Mouse (Mus musculus): ENCODE results near the gene Thrsp. TPM values are rescaled to one million over a fixed set of nuclear protein-coding genes. Genes with fewer than 3 reads are reported as not detected.
"Not testable (repeated sequence)": the region's sequence is repeated elsewhere in the genome, so short reads cannot be mapped to it uniquely, and the experiment has no call there.

Gene Thrsp
- polyA plus RNA-seq, 1 experiment from 2014 or later = 1.7 TPM

- no peak for ATAC-seq
- Histone ChIP-seq H3K27ac (ENCODE audit: low read length) (no peak overlapping the region), H3K4me3 (ENCODE audit: low read depth, low read length) (no peak overlapping the region), H3K4me1 (ENCODE audit: control insufficient read depth, insufficient read depth, low read length) (no peaks in the 10 kb centered on the region), H3K36me3 (ENCODE audit: control insufficient read depth, insufficient read depth, low read length) (no peaks in the 10 kb centered on the region), H3K27me3 (ENCODE audit: control insufficient read depth, insufficient read depth, low read depth, low read length) (no peaks in the 10 kb centered on the region), H3K4me2 (ENCODE audit: low read length) (no peak overlapping the region), H3K9me3 (replicated peaks; ENCODE audit: control insufficient read depth, low read length, poor library complexity, severe bottlenecking) (no peaks in the 10 kb centered on the region), H3K9ac (ENCODE audit: low read depth, low read length) (no peak overlapping the region)
Observed at GRCm38 (mm10) chr7:97438986-97439385, 21.5 kb upstream of the Thrsp start.

DNA sequence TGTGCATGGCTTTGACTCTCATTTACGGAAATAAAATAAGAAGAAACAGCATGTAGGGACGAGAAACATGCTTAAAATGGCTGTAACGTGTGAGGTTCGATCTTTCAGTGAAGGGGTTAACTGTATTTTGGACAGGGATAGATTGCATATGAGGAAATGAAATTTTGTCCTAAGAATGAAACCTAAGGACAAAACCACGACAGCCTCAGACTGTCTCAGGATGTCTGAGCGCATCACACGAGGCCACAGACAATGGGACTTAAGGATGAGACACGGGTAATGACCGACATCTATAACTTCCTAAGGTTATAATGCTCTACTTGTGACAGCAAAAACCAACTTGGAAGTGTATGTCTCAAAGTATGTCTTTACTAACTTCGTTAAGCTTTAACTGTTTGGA, 17.0 kb upstream of the Thrsp start:
- Histone ChIP-seq H3K4me1 (ENCODE audit: control insufficient read depth, insufficient read depth, low read length) (peaks cover 7% of the 10 kb centered on the region), H3K36me3 (ENCODE audit: control insufficient read depth, insufficient read depth, low read length) (no peaks in the 10 kb centered on the region), H3K27me3 (ENCODE audit: control insufficient read depth, insufficient read depth, low read depth, low read length) (no peaks in the 10 kb centered on the region), H3K9ac (ENCODE audit: low read depth, low read length) (no peak overlapping the region), H3K4me2 (ENCODE audit: low read length) (no peak overlapping the region), H3K9me3 (replicated peaks; ENCODE audit: control insufficient read depth, low read length, poor library complexity, severe bottlenecking) (no peaks in the 10 kb centered on the region), H3K27ac (ENCODE audit: low read length) (no peak overlapping the region), H3K4me3 (ENCODE audit: low read depth, low read length) (no peak overlapping the region)
- ATAC-seq = no peak
- WGBS = 81% methylated on average over 10 of the region's 10 CpGs

- not testable (repeated sequence) for H3K9ac ChIP-seq (ENCODE audit: low read depth, low read length); H3K4me1 ChIP-seq (ENCODE audit: control insufficient read depth, insufficient read depth, low read length); H3K36me3 ChIP-seq (ENCODE audit: control insufficient read depth, insufficient read depth, low read length); H3K4me3 ChIP-seq (ENCODE audit: low read depth, low read length); ATAC-seq; H3K27ac ChIP-seq (ENCODE audit: low read length); H3K4me2 ChIP-seq (ENCODE audit: low read length); H3K27me3 ChIP-seq (ENCODE audit: control insufficient read depth, insufficient read depth, low read depth, low read length); H3K9me3 ChIP-seq (replicated peaks; ENCODE audit: control insufficient read depth, low read length, poor library complexity, severe bottlenecking)
- WGBS = 68% methylated on average over 3 of the region's 3 CpGs
Observed at GRCm38 (mm10) chr7:97433517-97433916, 16.0 kb upstream of the Thrsp start.

DNA sequence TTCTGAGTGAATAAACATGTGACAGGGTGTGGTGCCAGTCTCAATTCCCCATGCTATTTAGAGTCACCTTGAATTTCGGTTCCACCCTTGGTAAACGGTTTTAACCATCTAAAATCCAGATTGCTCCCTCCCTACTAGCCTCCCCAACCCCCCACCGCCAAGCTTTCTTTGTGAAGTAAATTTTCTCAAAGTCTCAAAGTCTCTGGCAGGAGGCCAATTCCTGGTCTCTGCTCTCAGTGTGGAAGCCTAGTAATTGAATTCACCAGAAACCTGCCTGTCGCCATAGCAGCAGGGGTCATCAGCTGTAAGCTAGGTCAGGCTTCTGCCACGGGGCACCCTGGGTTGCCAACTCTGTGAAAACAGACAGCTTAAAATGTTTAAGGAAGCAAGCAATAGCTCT, 12.2 kb upstream of the Thrsp start:
- Histone ChIP-seq H3K27me3 (ENCODE audit: control insufficient read depth, insufficient read depth, low read depth, low read length) (no peaks in the 10 kb centered on the region), H3K27ac (ENCODE audit: low read length) (peak overlapping the region; percentile 71), H3K36me3 (ENCODE audit: control insufficient read depth, insufficient read depth, low read length) (no peaks in the 10 kb centered on the region), H3K9me3 (replicated peaks; ENCODE audit: control insufficient read depth, low read length, poor library complexity, severe bottlenecking) (no peaks in the 10 kb centered on the region), H3K4me1 (ENCODE audit: control insufficient read depth, insufficient read depth, low read length) (peaks cover 10% of the 10 kb centered on the region), H3K9ac (ENCODE audit: low read depth, low read length) (peak overlapping the region; percentile 20; the same call in 1 of the 2 replicates), H3K4me2 (ENCODE audit: low read length) (peak overlapping the region; percentile 21), H3K4me3 (ENCODE audit: low read depth, low read length) (no peak overlapping the region)
- 0% methylated on average over 5 of the region's 5 CpGs for WGBS
- peak; percentile 30; the same call in 1 of the 2 replicates for ATAC-seq

- no peak for ATAC-seq
- no peak overlapping the region for H3K27ac ChIP-seq (ENCODE audit: low read length)
Observed at GRCm38 (mm10) chr7:97427778-97428420, 10.4 kb upstream of the Thrsp start.

GRCm38 (mm10) chr7:97427296-97427695, 9.8 kb upstream of the Thrsp start:
- Histone ChIP-seq H3K27ac (ENCODE audit: low read length) (no peak overlapping the region), H3K36me3 (ENCODE audit: control insufficient read depth, insufficient read depth, low read length) (no peaks in the 10 kb centered on the region), H3K9ac (ENCODE audit: low read depth, low read length) (no peak overlapping the region), H3K4me1 (ENCODE audit: control insufficient read depth, insufficient read depth, low read length) (peaks cover 10% of the 10 kb centered on the region), H3K4me2 (ENCODE audit: low read length) (no peak overlapping the region), H3K4me3 (ENCODE audit: low read depth, low read length) (no peak overlapping the region), H3K9me3 (replicated peaks; ENCODE audit: control insufficient read depth, low read length, poor library complexity, severe bottlenecking) (no peaks in the 10 kb centered on the region), H3K27me3 (ENCODE audit: control insufficient read depth, insufficient read depth, low read depth, low read length) (no peaks in the 10 kb centered on the region)
- WGBS = 79% methylated on average over 6 of the region's 6 CpGs
- no peak for ATAC-seq

More at GRCm38 (mm10) chr7:97427778-97428420, 10.4 kb upstream of the Thrsp start:
- Histone ChIP-seq H3K4me3 (ENCODE audit: low read depth, low read length) (no peak overlapping the region), H3K9me3 (replicated peaks; ENCODE audit: control insufficient read depth, low read length, poor library complexity, severe bottlenecking) (no peaks in the 10 kb centered on the region), H3K36me3 (ENCODE audit: control insufficient read depth, insufficient read depth, low read length) (no peaks in the 10 kb centered on the region), H3K9ac (ENCODE audit: low read depth, low read length) (no peak overlapping the region), H3K4me1 (ENCODE audit: control insufficient read depth, insufficient read depth, low read length) (peaks cover 10% of the 10 kb centered on the region), H3K27me3 (ENCODE audit: control insufficient read depth, insufficient read depth, low read depth, low read length) (no peaks in the 10 kb centered on the region), H3K4me2 (ENCODE audit: low read length) (no peak overlapping the region)
- 82% methylated on average over 5 of the region's 5 CpGs for WGBS

GRCm38 (mm10) chr7:97426566-97426965, 9.0 kb upstream of the Thrsp start:
- Histone ChIP-seq H3K36me3 (ENCODE audit: control insufficient read depth, insufficient read depth, low read length) (no peaks in the 10 kb centered on the region), H3K9ac (ENCODE audit: low read depth, low read length) (no peak overlapping the region)
- no peak for ATAC-seq

GRCm38 (mm10) chr7:97424621-97425245, 7.2 kb upstream of the Thrsp start:
- Histone ChIP-seq H3K9me3 (replicated peaks; ENCODE audit: control insufficient read depth, low read length, poor library complexity, severe bottlenecking) (no peaks in the 10 kb centered on the region), H3K36me3 (ENCODE audit: control insufficient read depth, insufficient read depth, low read length) (no peaks in the 10 kb centered on the region), H3K27ac (ENCODE audit: low read length) (no peak overlapping the region), H3K4me2 (ENCODE audit: low read length) (no peak overlapping the region), H3K27me3 (ENCODE audit: control insufficient read depth, insufficient read depth, low read depth, low read length) (no peaks in the 10 kb centered on the region), H3K9ac (ENCODE audit: low read depth, low read length) (no peak overlapping the region), H3K4me1 (ENCODE audit: control insufficient read depth, insufficient read depth, low read length) (peaks cover 5% of the 10 kb centered on the region), H3K4me3 (ENCODE audit: low read depth, low read length) (no peak overlapping the region)
- ATAC-seq = peak; percentile 86
- 9% methylated on average over 12 of the region's 12 CpGs for WGBS

More at GRCm38 (mm10) chr7:97426566-97426965, 9.0 kb upstream of the Thrsp start:
- no peak overlapping the region for H3K4me2 ChIP-seq (ENCODE audit: low read length)
- peaks cover 10% of the 10 kb centered on the region for H3K4me1 ChIP-seq (ENCODE audit: control insufficient read depth, insufficient read depth, low read length)
- no peak overlapping the region for H3K4me3 ChIP-seq (ENCODE audit: low read depth, low read length)
- no peak overlapping the region for H3K27ac ChIP-seq (ENCODE audit: low read length)
- H3K27me3 ChIP-seq (ENCODE audit: control insufficient read depth, insufficient read depth, low read depth, low read length) = no peaks in the 10 kb centered on the region
- 71% methylated on average over 6 of the region's 6 CpGs for WGBS
- no peaks in the 10 kb centered on the region for H3K9me3 ChIP-seq (replicated peaks; ENCODE audit: control insufficient read depth, low read length, poor library complexity, severe bottlenecking)

DNA sequence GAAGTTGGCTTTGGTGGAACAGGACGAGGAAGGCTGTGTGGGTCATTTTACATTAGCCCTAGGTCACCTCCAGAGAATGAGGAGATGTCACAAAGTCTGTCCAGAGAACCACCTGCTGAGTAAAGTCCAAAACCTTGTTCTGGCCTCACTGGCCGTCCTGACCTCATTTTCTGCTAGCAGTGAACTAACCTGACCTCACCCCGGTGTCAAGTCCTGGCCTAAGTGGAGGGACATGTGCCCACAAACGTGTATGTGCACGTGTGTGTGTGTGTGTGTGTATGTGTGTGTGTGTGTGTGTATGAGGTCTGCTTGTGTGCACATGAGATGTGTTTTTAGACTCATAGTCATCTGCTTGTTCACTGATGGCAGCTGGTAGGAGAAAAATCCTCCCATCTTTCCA, 6.2 kb upstream of the Thrsp start:
- H3K27ac ChIP-seq (ENCODE audit: low read length) = no peak overlapping the region
- no peak overlapping the region for H3K9ac ChIP-seq (ENCODE audit: low read depth, low read length)
- H3K9me3 ChIP-seq (replicated peaks; ENCODE audit: control insufficient read depth, low read length, poor library complexity, severe bottlenecking) = no peaks in the 10 kb centered on the region
- no peaks in the 10 kb centered on the region for H3K27me3 ChIP-seq (ENCODE audit: control insufficient read depth, insufficient read depth, low read depth, low read length)
- no peak overlapping the region for H3K4me2 ChIP-seq (ENCODE audit: low read length)
- H3K4me1 ChIP-seq (ENCODE audit: control insufficient read depth, insufficient read depth, low read length) = 0 out of 2 replicates have a peak, but pooled peaks cover 3% of the 10 kb centered on the region
- WGBS = 58% methylated on average over 5 of the region's 5 CpGs
- no peak overlapping the region for H3K4me3 ChIP-seq (ENCODE audit: low read depth, low read length)
- H3K36me3 ChIP-seq (ENCODE audit: control insufficient read depth, insufficient read depth, low read length) = no peaks in the 10 kb centered on the region
- no peak for ATAC-seq
